Mouse (Mus musculus) cerebellum, adult 2 months (tissue): ENCODE results near the gene Dnal1.

ENCODE experiments used
- CTCF ChIP-seq: fragments of 200-500 bp; IDR thresholded peaks from 2 replicates; pipeline ENCODE4 v1.5.1; 2011; ENCODE audit warnings: low read depth, mild to moderate bottlenecking, control low read depth, low read length, moderate library complexity, borderline replicate concordance; ENCODE audit not compliant: insufficient read depth
- POLR2A ChIP-seq: fragments of 200-500 bp; IDR thresholded peaks from 2 replicates; pipeline ENCODE4 v1.6.1; 2011; ENCODE audit warnings: low read length, control low read depth, borderline replicate concordance; ENCODE audit not compliant: insufficient read depth

- no peak for TF ChIP-seq CTCF
- no peak for TF ChIP-seq POLR2A
These were observed 41.3 kb downstream of the Dnal1 start for GRCm38 (mm10) chr12:84155523-84155871.
